ENCODE assay signal across 21 mouse cellular contexts in the genomic region with DNA sequence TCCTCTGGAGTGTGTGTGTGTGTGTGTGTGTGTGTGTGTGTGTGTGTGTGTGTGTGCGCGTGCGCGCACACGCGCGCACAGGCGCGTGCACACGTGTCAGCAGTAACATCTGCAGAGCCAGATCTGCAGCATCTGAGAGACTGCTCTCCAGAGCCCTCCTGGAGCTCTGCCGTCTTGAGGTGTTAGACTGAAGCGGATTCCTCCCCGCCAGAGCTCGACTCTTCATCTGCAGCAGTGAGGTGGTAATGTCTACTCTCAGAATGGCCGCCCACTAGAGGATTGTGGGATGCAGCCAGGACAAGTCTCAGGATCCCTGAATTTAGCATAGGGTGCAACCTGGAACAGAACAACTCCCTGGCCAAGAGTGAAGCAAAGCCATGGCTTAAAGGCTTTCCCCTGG. TPM values are rescaled to one million over a fixed set of nuclear protein-coding genes. Genes with fewer than 3 reads are reported as not detected.
DNase-seq lines count a peak whose midpoint lies in the region; ATAC-seq lines count a peak whose summit lies in the region.
"Had no signal": no experiment of that assay in that cellular context is flagged by ENCODE, and none has a peak within 500 bp of the region (broad histone marks: within the 10 kb centered on the region; RNA-seq: fewer than 3 reads in every experiment).

No protein-coding gene starts in this region.

- H3K27me3 ChIP-seq in midbrain, embryonic 11.5 days (ENCODE audit: control insufficient read depth, insufficient read depth, low read length): no peaks in the 10 kb centered on the region
- no peaks in the 10 kb centered on the region for H3K27me3 ChIP-seq in midbrain, embryonic 15.5 days (replicated peaks)
- H3K27me3 ChIP-seq: embryonic facial prominence, embryonic 12.5 days; forebrain, embryonic 13.5 days; forebrain, embryonic 15.5 days had no signal

- DNase-seq in frontal cortex, postnatal 10 days (ENCODE audit: low spot score in 2 of 2): no peak
- peak; percentile 17 for DNase-seq in midbrain, embryonic 11.5 days (ENCODE audit: low spot score, missing footprints)
- peak; percentile 66 for DNase-seq in brain, adult 2 months (ENCODE audit: low read depth, low spot score)
- no peak for DNase-seq in urinary bladder, adult 2 months (ENCODE audit: low spot score)
- DNase-seq: adrenal gland, postnatal 10 days; adrenal gland, postnatal 25 days; B cell, adult 2 months; cerebellum, adult 11-12 months; cerebellum, adult 2 months; cerebellum, adult 9-10 months; cerebellum, postnatal 10 days; cerebellum, postnatal 25 days; forebrain, postnatal 0 days had no signal

- H3K4me2 ChIP-seq in midbrain, embryonic 11.5 days: no peak overlapping the region
- H3K4me2 ChIP-seq in midbrain, embryonic 15.5 days: no peak overlapping the region
- H3K4me2 ChIP-seq: embryonic facial prominence, embryonic 12.5 days; forebrain, embryonic 13.5 days; forebrain, embryonic 15.5 days had no signal

- ATAC-seq in frontal cortex, adult (ENCODE audit: low TSS enrichment): 0 out of 2 replicates have a peak, but pooled peaks have one; percentile 19
- no peak for ATAC-seq in midbrain, embryonic 11.5 days (ENCODE audit: low FRiP score)
- no peak for ATAC-seq in midbrain, embryonic 15.5 days (replicated peaks)
- ATAC-seq: activated CD4-positive, CD25-positive, alpha-beta regulatory T cell, adult 4 months; CD4-positive, CD25-positive, alpha-beta regulatory T cell, adult 4 months; forebrain, embryonic 13.5 days; forebrain, embryonic 15.5 days; forebrain, postnatal 0 days had no signal

- H3K4me1 ChIP-seq in midbrain, embryonic 11.5 days (ENCODE audit: control insufficient read depth, insufficient read depth, low read length): no peaks in the 10 kb centered on the region
- no peaks in the 10 kb centered on the region for H3K4me1 ChIP-seq in midbrain, embryonic 15.5 days
- H3K4me1 ChIP-seq: embryonic facial prominence, embryonic 10.5 days; embryonic facial prominence, embryonic 12.5 days; forebrain, embryonic 13.5 days; forebrain, embryonic 15.5 days had no signal

- no peak overlapping the region for H3K9ac ChIP-seq in midbrain, embryonic 11.5 days (ENCODE audit: low read length)
- no peak overlapping the region for H3K9ac ChIP-seq in midbrain, embryonic 15.5 days
- H3K9ac ChIP-seq: embryonic facial prominence, embryonic 12.5 days; forebrain, embryonic 13.5 days; forebrain, embryonic 15.5 days; forebrain, postnatal 0 days had no signal

- 92% methylated on average over 15 of the region's 15 CpGs for WGBS in midbrain, embryonic 11.5 days
- 97% methylated on average over 15 of the region's 15 CpGs for WGBS in midbrain, embryonic 15.5 days

- H3K27ac ChIP-seq in midbrain, embryonic 11.5 days (ENCODE audit: low read depth, low read length): no peak overlapping the region
- no peak overlapping the region for H3K27ac ChIP-seq in midbrain, embryonic 15.5 days
- H3K27ac ChIP-seq: embryonic facial prominence, embryonic 10.5 days; embryonic facial prominence, embryonic 12.5 days; forebrain, embryonic 13.5 days; forebrain, embryonic 15.5 days had no signal

- H3K36me3 ChIP-seq in midbrain, embryonic 11.5 days (ENCODE audit: control insufficient read depth, insufficient read depth, low read length): no peaks in the 10 kb centered on the region
- H3K36me3 ChIP-seq in midbrain, embryonic 15.5 days (replicated peaks): no peaks in the 10 kb centered on the region
- H3K36me3 ChIP-seq: embryonic facial prominence, embryonic 10.5 days; embryonic facial prominence, embryonic 12.5 days; forebrain, embryonic 15.5 days had no signal

- H3K4me3 ChIP-seq in midbrain, embryonic 11.5 days (ENCODE audit: low read depth, low read length): no peak overlapping the region
- no peak overlapping the region for H3K4me3 ChIP-seq in midbrain, embryonic 15.5 days
- H3K4me3 ChIP-seq: embryonic facial prominence, embryonic 10.5 days; embryonic facial prominence, embryonic 12.5 days; forebrain, embryonic 13.5 days; forebrain, embryonic 15.5 days had no signal

- no peaks in the 10 kb centered on the region for H3K9me3 ChIP-seq in midbrain, embryonic 11.5 days (ENCODE audit: control insufficient read depth, low read length)
- H3K9me3 ChIP-seq in midbrain, embryonic 15.5 days: no peaks in the 10 kb centered on the region
- H3K9me3 ChIP-seq: embryonic facial prominence, embryonic 10.5 days; embryonic facial prominence, embryonic 12.5 days; forebrain, embryonic 13.5 days; forebrain, embryonic 15.5 days had no signal

RNA-seq across cellular contexts. Expression of gene Kcnf1, which starts 19.1 kb away (rescaled TPM):
- polyA plus RNA-seq in midbrain, embryonic 11.5 days (2014; fragmentation: Nextera tagmentation; extraction: Ambion mirVana): 0.31 and 0.54 TPM in 2 replicates
- 5.0 and 5.5 TPM in 2 replicates for polyA plus RNA-seq in midbrain, embryonic 15.5 days (2015; fragmentation: Nextera tagmentation; extraction: Ambion mirVana)
- polyA plus RNA-seq in urinary bladder, adult 2 months (2012; rRNA removed): 64.0 and 68.7 TPM in 2 replicates

Comparison
In these comparisons a context has a peak if more than half of its experiments do, and no peak if none do; other contexts are left out.
1. DNase-seq: peak in midbrain, embryonic 11.5 days (single experiment) and brain, adult 2 months (single experiment); none in frontal cortex, postnatal 10 days (0 of 2) and urinary bladder, adult 2 months (single experiment).
2. RNA of gene Kcnf1, which starts 19.1 kb away (polyA plus RNA-seq): 64.0 to 68.7 TPM in urinary bladder, adult 2 months; 5.0 to 5.5 TPM in midbrain, embryonic 15.5 days and 0.31 to 0.54 TPM in midbrain, embryonic 11.5 days; every median in the first group is over 10 times any median in the second.